Mouse (Mus musculus): ENCODE measurements around the gene Ms4a4d. TPM values are rescaled to one million over a fixed set of nuclear protein-coding genes. Genes with fewer than 3 reads are reported as not detected.

The Ms4a4d gene
- polyA plus RNA-seq, 1 experiment, result 2.5 TPM

- TF ChIP-seq POLR2A (IDR thresholded peaks at IDR 0.05; ENCODE audit: low read depth, low read length) (no peak), CTCF (conservative IDR thresholded peaks at IDR 0.05; ENCODE audit: insufficient read depth, insufficient read length, low read depth, low read length) (no peak)
- Histone ChIP-seq H3K27me3 (replicated peaks; ENCODE audit: control insufficient read depth, insufficient read depth, low read length) (no peaks in the 10 kb centered on the region), H3K36me3 (ENCODE audit: control insufficient read depth, insufficient read depth, low read length) (no peaks in the 10 kb centered on the region), H3K4me3 (ENCODE audit: insufficient read depth, low read depth, low read length) (no peak overlapping the region), H3K27ac (ENCODE audit: insufficient read depth, low read depth, low read length) (no peak overlapping the region), H3K4me1 (ENCODE audit: control insufficient read depth, insufficient read depth, low read length) (no peaks in the 10 kb centered on the region)
- peak; percentile 6 for DNase-seq
- WGBS, result 63% methylated on average over 8 of the region's 8 CpGs
Measured at GRCm38 (mm10) chr19:11574965-11575364, 38.4 kb downstream of the Ms4a4d start.

GRCm38 (mm10) chr19:11589205-11589604 lies 52.6 kb downstream of the Ms4a4d start:
- Histone ChIP-seq H3K4me1 (ENCODE audit: control insufficient read depth, insufficient read depth, low read length) (no peaks in the 10 kb centered on the region), H3K36me3 (ENCODE audit: control insufficient read depth, insufficient read depth, low read length) (no peaks in the 10 kb centered on the region), H3K4me3 (ENCODE audit: insufficient read depth, low read depth, low read length) (no peak overlapping the region), H3K27me3 (replicated peaks; ENCODE audit: control insufficient read depth, insufficient read depth, low read length) (no peaks in the 10 kb centered on the region), H3K27ac (ENCODE audit: insufficient read depth, low read depth, low read length) (no peak overlapping the region)
- no peak for DNase-seq
- 63% methylated on average over 4 of the region's 4 CpGs for WGBS
- no peak for TF ChIP-seq CTCF (conservative IDR thresholded peaks at IDR 0.05; ENCODE audit: insufficient read depth, insufficient read length, low read depth, low read length)
- no peak for TF ChIP-seq POLR2A (IDR thresholded peaks at IDR 0.05; ENCODE audit: low read depth, low read length)

GRCm38 (mm10) chr19:11589891-11590449 lies 53.4 kb downstream of the Ms4a4d start:
- H3K27ac ChIP-seq (ENCODE audit: insufficient read depth, low read depth, low read length), result no peak overlapping the region
- DNase-seq, result no peak
- no peaks in the 10 kb centered on the region for H3K4me1 ChIP-seq (ENCODE audit: control insufficient read depth, insufficient read depth, low read length)
- no peaks in the 10 kb centered on the region for H3K27me3 ChIP-seq (replicated peaks; ENCODE audit: control insufficient read depth, insufficient read depth, low read length)
- H3K36me3 ChIP-seq (ENCODE audit: control insufficient read depth, insufficient read depth, low read length), result no peaks in the 10 kb centered on the region
- whole genome bisulfite sequencing, result 50% methylated on average over 2 of the region's 2 CpGs
- TF ChIP-seq POLR2A (IDR thresholded peaks at IDR 0.05; ENCODE audit: low read depth, low read length) (no peak), CTCF (conservative IDR thresholded peaks at IDR 0.05; ENCODE audit: insufficient read depth, insufficient read length, low read depth, low read length) (no peak)
- no peak overlapping the region for H3K4me3 ChIP-seq (ENCODE audit: insufficient read depth, low read depth, low read length)

- WGBS, result 80% methylated on average over 3 of the region's 3 CpGs
Measured at GRCm38 (mm10) chr19:11601349-11601748, 64.7 kb downstream of the Ms4a4d start.

GRCm38 (mm10) chr19:11602026-11602425 lies 65.4 kb downstream of the Ms4a4d start:
- no peak overlapping the region for H3K27ac ChIP-seq (ENCODE audit: insufficient read depth, low read depth, low read length)
- no peak for TF ChIP-seq POLR2A (IDR thresholded peaks at IDR 0.05; ENCODE audit: low read depth, low read length)
- peak; percentile 53 for TF ChIP-seq CTCF (conservative IDR thresholded peaks at IDR 0.05; ENCODE audit: insufficient read depth, insufficient read length, low read depth, low read length)
- no peaks in the 10 kb centered on the region for H3K27me3 ChIP-seq (replicated peaks; ENCODE audit: control insufficient read depth, insufficient read depth, low read length)
- no peak for DNase-seq
- H3K4me1 ChIP-seq (ENCODE audit: control insufficient read depth, insufficient read depth, low read length), result no peaks in the 10 kb centered on the region
- no peaks in the 10 kb centered on the region for H3K36me3 ChIP-seq (ENCODE audit: control insufficient read depth, insufficient read depth, low read length)
- no peak overlapping the region for H3K4me3 ChIP-seq (ENCODE audit: insufficient read depth, low read depth, low read length)
- WGBS, result 85% methylated on average over 2 of the region's 2 CpGs

More at GRCm38 (mm10) chr19:11601349-11601748, 64.7 kb downstream of the Ms4a4d start:
- Histone ChIP-seq H3K27ac (ENCODE audit: insufficient read depth, low read depth, low read length) (no peak overlapping the region), H3K36me3 (ENCODE audit: control insufficient read depth, insufficient read depth, low read length) (no peaks in the 10 kb centered on the region), H3K4me1 (ENCODE audit: control insufficient read depth, insufficient read depth, low read length) (no peaks in the 10 kb centered on the region), H3K4me3 (ENCODE audit: insufficient read depth, low read depth, low read length) (no peak overlapping the region), H3K27me3 (replicated peaks; ENCODE audit: control insufficient read depth, insufficient read depth, low read length) (no peaks in the 10 kb centered on the region)
- TF ChIP-seq CTCF (conservative IDR thresholded peaks at IDR 0.05; ENCODE audit: insufficient read depth, insufficient read length, low read depth, low read length) (no peak), POLR2A (IDR thresholded peaks at IDR 0.05; ENCODE audit: low read depth, low read length) (no peak)
- DNase-seq, result no peak

- TF ChIP-seq POLR2A (IDR thresholded peaks at IDR 0.05; ENCODE audit: low read depth, low read length), result no peak
- TF ChIP-seq CTCF (conservative IDR thresholded peaks at IDR 0.05; ENCODE audit: insufficient read depth, insufficient read length, low read depth, low read length), result no peak
- 94% methylated on average over 2 of the region's 2 CpGs for WGBS
- no peaks in the 10 kb centered on the region for H3K27me3 ChIP-seq (replicated peaks; ENCODE audit: control insufficient read depth, insufficient read depth, low read length)
- no peaks in the 10 kb centered on the region for H3K36me3 ChIP-seq (ENCODE audit: control insufficient read depth, insufficient read depth, low read length)
- no peaks in the 10 kb centered on the region for H3K4me1 ChIP-seq (ENCODE audit: control insufficient read depth, insufficient read depth, low read length)
- DNase-seq, result no peak
- H3K27ac ChIP-seq (ENCODE audit: insufficient read depth, low read depth, low read length), result no peak within 1 kb of the TSS
- no peak within 1 kb of the TSS for H3K4me3 ChIP-seq (ENCODE audit: insufficient read depth, low read depth, low read length)
Measured at GRCm38 (mm10) chr19:11604603-11605002, 68.0 kb downstream of the Ms4a4d start, which contains the start of gene Ms4a6d. Ms4a6d (minus strand) TSS chr19:11604849.

Other genes with a start within 250 kb of the Ms4a4d start
- gene Ms4a14, start 222.3 kb upstream of the Ms4a4d start, polyA plus RNA-seq (2012; rRNA removed), result 0.08 TPM in 2 replicates
- gene Ms4a7, start 200.7 kb upstream of the Ms4a4d start, polyA plus RNA-seq (2012; rRNA removed), result 1.2 and 2.0 TPM in 2 replicates
- gene Ms4a4a, start 161.3 kb upstream of the Ms4a4d start, polyA plus RNA-seq (2012; rRNA removed), result 0.09 TPM in 1 of 2 replicates, not detected in the other
- 0.24 and 1.7 TPM in 2 replicates for gene Ms4a4c, start 132.0 kb upstream of the Ms4a4d start, polyA plus RNA-seq (2012; rRNA removed)
- 1.4 and 12.3 TPM in 2 replicates for gene Ms4a4b, start 93.2 kb upstream of the Ms4a4d start, polyA plus RNA-seq (2012; rRNA removed)
- 1.7 and 3.0 TPM in 2 replicates for gene Ms4a6c, start 67.4 kb upstream of the Ms4a4d start, polyA plus RNA-seq (2012; rRNA removed)
- gene Gm8369, start 50.9 kb upstream of the Ms4a4d start, polyA plus RNA-seq (2012; rRNA removed), result 0.18 and 3.0 TPM in 2 replicates
- gene Ms4a6b, start 20.3 kb upstream of the Ms4a4d start, polyA plus RNA-seq (2012; rRNA removed), result 1.3 and 6.8 TPM in 2 replicates
- 0.64 and 0.94 TPM in 2 replicates for gene Ms4a6d, start 68.0 kb downstream of the Ms4a4d start, polyA plus RNA-seq (2012; rRNA removed)
- gene Ms4a2, start 86.9 kb downstream of the Ms4a4d start, polyA plus RNA-seq (2012; rRNA removed), result 0.23 and 0.42 TPM in 2 replicates
- not detected in 2 replicates for gene Ms4a3, start 104.0 kb downstream of the Ms4a4d start, polyA plus RNA-seq (2012; rRNA removed)
- not detected in 2 replicates for gene Oosp2, start 123.8 kb downstream of the Ms4a4d start, polyA plus RNA-seq (2012; rRNA removed)
- gene Oosp1, start 154.3 kb downstream of the Ms4a4d start, polyA plus RNA-seq (2012; rRNA removed), result not detected in 2 replicates
- gene Oosp3, start 160.3 kb downstream of the Ms4a4d start, polyA plus RNA-seq (2012; rRNA removed), result not detected in 2 replicates
- not detected in 2 replicates for gene Gif, start 210.8 kb downstream of the Ms4a4d start, polyA plus RNA-seq (2012; rRNA removed)
- gene Mrpl16, start 233.6 kb downstream of the Ms4a4d start, polyA plus RNA-seq (2012; rRNA removed), result 28.9 and 42.4 TPM in 2 replicates